Mouse (Mus musculus): ENCODE data around the gene Magix. TPM values are rescaled to one million over a fixed set of nuclear protein-coding genes. Genes with fewer than 3 reads are reported as not detected.
"Not testable (repeated sequence)": the region's sequence is repeated elsewhere in the genome, so short reads cannot be mapped to it uniquely, and the experiment has no call there.

The Magix gene
- 10 to 100 TPM; 30.6 to 33.7 TPM for total RNA-seq (2021)
- long read RNA-seq, experiment 1, transcript Magix-201 (6 exons, 1,342 nt): major isoform, 21 of 32 reads
- long read RNA-seq, experiment 1, partial matches to known transcripts: 3 of 32 reads
- long read RNA-seq, experiment 1, other reads (novel, unspliced or antisense): 8 of 32 reads
- long read RNA-seq, experiment 2, transcript Magix-201 (6 exons, 1,342 nt): major isoform, 24 of 39 reads
- long read RNA-seq, experiment 2, partial matches to known transcripts: 7 of 39 reads
- long read RNA-seq, experiment 2, other reads (novel, unspliced or antisense): 8 of 39 reads

- DNase-seq (ENCODE audit: low spot score): peak; percentile 46
Measured at GRCm38 (mm10) chrX:7680864-7681263, at the start of gene Magix. TSS of gene Magix (minus strand) at chrX:7681251.

- DNase-seq (ENCODE audit: low spot score): no peak
Measured at GRCm38 (mm10) chrX:7728922-7729265, 47.8 kb upstream of the Magix start.

- DNase-seq (ENCODE audit: low spot score): peak; percentile 81
Measured at GRCm38 (mm10) chrX:7728215-7728921, 47.3 kb upstream of the Magix start, which contains the start of gene Praf2. TSS of gene Praf2 (plus strand) at chrX:7728439.

GRCm38 (mm10) chrX:7727176-7727575 is 46.1 kb upstream of the Magix start:
- DNase-seq (ENCODE audit: low spot score): no peak

GRCm38 (mm10) chrX:7725841-7726240 is 44.8 kb upstream of the Magix start:
- no peak for DNase-seq (ENCODE audit: low spot score)

DNA sequence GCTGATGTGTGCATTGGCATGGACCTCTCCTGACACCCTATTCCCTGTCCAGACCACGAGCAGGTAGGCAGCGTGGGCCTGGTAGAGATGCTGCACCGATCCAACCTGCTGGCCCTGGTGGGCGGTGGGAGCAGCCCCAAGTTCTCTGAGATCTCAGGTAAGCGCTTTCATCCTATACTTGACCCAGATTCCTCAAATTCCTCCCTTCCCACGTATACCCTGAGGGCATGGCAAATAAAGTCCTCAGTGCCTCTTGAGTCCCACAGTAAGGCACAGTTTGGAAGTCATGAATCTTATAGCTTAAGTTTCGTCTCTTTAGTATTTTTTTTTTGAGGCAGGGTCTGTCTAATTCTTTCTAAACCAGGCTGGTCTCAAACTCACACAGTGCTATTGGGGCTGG is 43.1 kb upstream of the Magix start:
- DNase-seq (ENCODE audit: low spot score): no peak

GRCm38 (mm10) chrX:7722691-7723090 is 41.6 kb upstream of the Magix start:
- no peak for DNase-seq (ENCODE audit: low spot score)

DNA sequence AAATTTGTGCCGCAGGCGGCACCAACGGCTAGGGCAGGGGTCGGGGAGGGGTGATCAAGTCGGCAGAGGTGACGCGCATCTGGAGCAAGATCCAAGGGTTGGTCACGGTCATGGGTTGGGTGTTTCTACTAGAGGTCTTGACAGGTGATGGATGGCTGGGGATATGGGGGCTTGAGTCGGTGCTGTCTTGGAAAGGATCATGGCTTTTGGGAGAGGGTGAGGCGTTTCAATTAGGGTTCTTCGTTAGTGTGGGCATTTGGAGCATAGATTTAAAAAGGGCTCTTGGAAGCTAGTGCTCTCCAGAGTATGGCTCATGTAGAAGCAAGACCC is 41.2 kb upstream of the Magix start:
- DNase-seq (ENCODE audit: low spot score): no peak

- DNase-seq (ENCODE audit: low spot score): peak; percentile 74
Measured at GRCm38 (mm10) chrX:7721514-7722281, 40.6 kb upstream of the Magix start, which contains the start of gene Gm45208. TSS of gene Gm45208 (plus strand) at chrX:7722245.

DNA sequence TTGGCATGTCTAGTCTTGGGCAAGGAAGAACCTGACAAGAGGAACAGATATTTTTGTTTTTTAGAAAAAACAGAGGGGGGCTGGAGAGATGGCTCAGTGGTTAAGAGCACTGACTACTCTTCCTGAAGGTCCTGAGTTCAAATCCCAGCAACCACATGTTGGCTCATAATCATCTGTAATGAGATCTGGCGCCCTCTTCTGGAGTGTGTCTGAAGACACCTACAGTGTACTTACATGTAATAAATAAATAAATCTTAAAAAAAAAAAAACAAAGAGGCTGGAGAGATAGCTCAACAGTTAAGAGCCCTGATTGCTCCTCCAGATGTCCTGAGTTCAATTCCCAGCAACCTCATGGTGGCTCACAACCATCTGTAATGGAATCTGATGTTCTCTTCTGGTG is 35.0 kb upstream of the Magix start:
- DNase-seq (ENCODE audit: low spot score): not testable (repeated sequence)

DNA sequence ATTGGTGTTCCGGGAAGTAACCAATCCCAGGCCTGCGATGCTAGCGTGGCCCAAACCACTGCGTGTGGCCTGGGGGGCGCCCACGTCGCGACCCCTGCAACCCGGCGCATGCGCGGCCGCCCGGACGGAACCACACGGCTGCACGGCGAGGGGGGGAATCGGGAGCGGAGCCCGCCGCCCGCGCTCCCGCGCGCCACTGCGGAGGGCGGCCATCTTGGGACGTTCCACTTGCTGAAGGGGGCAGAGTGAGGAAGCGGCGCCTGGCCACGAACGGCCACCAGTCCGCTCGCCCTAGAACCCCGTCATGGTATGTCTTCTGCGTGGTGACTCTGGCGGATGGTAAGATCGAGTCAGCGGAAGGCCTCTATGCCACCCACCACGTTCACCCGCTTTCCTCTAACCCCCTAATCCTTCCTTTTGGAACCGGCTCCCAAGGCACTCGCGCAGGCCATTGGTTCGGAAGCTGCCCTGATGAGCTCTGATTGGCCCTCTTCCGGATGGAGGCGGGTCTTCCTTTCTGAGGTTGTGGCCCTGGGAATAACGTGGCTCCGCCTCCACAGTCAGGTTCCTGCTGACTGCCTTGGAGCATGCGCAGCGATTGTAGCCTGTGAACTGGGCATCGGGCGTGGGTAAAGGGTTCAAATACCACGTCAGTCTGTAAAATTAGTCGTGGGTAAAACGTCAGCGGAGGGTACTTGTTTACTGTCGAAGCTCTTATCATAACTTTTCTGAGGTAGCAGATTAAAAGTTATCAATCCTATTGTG is 33.3 kb upstream of the Magix start, which contains the start of gene Wdr45:
Wdr45 (plus strand) TSS at position 199 of the 765 bp plus-strand sequence.
- peak; percentile 94 for DNase-seq (ENCODE audit: low spot score)

DNA sequence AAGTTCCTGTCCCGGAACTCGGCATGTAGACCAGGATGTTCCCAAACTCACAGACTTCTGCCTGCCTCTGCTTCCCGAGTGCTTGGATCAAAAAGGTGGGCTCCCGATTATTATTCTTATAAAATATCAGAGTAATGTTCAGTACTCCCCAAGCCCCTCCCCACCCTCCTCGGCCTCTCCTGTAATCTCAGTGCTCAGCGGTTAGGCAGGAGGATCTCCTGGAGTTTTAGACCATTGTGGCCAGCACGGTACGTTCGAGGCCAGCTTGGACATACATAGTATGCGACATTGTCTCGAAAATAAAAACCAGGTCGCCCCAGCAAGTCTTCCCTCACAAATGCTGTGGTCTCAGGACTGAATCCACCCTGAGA is 32.7 kb upstream of the Magix start:
- not testable (repeated sequence) for DNase-seq (ENCODE audit: low spot score)

DNA sequence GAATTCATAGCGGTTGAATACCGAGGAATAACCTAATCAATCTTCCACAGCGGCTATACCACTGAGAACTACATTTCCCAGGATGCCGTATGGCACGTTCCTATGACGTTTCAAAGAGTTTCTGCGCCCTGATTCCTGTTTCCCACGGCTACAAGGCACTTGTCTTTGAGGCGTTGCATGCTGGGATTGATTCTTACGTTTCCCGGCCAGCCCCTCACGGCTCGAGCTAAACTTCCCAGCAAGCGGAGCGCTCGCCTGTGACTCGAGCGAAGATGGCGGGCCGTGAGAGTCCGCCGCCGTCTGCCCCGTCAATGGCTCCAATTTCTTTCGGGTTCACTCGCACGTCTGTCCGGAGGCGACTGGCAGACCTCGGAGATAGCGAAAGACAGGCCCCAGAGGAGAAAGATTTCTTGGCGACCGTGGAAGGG is 15.9 kb upstream of the Magix start, which contains the start of gene Gpkow:
Gpkow (plus strand) TSS at position 178 of the 428 bp plus-strand sequence.
- peak; percentile 86 for DNase-seq (ENCODE audit: low spot score)

DNA sequence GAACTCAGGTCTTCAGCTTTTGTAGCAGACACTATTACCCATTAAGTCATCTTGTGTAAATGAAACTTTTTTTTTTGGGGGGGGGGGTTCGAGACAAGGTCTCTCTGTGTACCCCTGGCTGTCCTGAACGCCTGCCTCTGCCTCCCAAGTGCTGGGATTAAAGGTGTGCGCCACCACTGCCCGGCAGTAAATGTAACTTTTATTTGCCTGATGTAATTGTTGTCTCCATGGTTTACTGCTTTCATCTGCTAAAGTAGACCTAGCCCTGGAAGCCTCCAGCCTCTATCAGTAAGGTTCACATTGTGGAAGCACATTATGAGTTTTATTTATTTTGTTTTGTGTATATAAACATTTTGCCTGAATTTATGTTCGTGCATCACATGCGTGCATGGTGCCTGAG is 15.5 kb upstream of the Magix start:
- no peak for DNase-seq (ENCODE audit: low spot score)

- peak; percentile 39 for DNase-seq (ENCODE audit: low spot score)
Measured at GRCm38 (mm10) chrX:7692862-7693261, 11.8 kb upstream of the Magix start.

GRCm38 (mm10) chrX:7690486-7690885 is 9.4 kb upstream of the Magix start:
- no peak for DNase-seq (ENCODE audit: low spot score)

- DNase-seq (ENCODE audit: low spot score): no peak
Measured at GRCm38 (mm10) chrX:7688321-7688720, 7.3 kb upstream of the Magix start.

- DNase-seq (ENCODE audit: low spot score): no peak
Measured at GRCm38 (mm10) chrX:7680057-7680412, 1.0 kb downstream of the Magix start.

DNA sequence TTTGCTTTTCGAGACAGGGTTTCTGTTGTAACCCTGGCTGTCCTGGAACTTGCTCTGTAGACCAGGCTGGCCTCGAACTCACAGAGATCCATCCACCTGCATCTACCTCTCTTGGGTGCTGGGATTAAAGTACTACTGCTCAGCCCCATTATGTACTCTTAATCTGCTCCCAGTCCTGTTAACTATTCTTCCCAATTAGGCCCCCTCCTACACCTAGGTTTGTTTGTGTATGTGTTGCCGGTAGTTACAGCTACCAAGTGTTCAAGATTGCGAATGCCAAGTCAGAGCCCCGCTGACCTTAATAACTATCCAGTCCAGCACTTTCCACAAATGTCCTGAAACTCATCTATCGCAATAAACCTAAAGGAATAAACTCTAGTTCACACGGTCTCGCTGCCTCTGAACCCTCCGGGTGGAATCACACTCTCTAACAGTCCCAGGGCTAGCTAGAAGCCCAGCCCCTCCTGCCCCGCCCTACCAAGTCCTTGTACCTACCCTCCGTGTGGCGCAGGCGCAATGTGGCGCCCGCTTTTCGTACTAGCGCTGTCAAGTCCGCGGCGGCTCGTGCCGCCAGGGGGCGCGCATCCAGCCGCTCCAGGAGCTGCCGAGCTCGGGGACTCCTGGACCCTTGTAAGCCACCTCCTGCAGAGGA is 1.5 kb downstream of the Magix start:
- DNase-seq (ENCODE audit: low spot score): peak; percentile 88

- no peak for DNase-seq (ENCODE audit: low spot score)
Measured at GRCm38 (mm10) chrX:7678986-7679385, 2.1 kb downstream of the Magix start.

GRCm38 (mm10) chrX:7675001-7675380 is 6.1 kb downstream of the Magix start:
- DNase-seq (ENCODE audit: low spot score): no peak

All from gastrocnemius, adult 18-20 months (tissue).